In the genomic region with DNA sequence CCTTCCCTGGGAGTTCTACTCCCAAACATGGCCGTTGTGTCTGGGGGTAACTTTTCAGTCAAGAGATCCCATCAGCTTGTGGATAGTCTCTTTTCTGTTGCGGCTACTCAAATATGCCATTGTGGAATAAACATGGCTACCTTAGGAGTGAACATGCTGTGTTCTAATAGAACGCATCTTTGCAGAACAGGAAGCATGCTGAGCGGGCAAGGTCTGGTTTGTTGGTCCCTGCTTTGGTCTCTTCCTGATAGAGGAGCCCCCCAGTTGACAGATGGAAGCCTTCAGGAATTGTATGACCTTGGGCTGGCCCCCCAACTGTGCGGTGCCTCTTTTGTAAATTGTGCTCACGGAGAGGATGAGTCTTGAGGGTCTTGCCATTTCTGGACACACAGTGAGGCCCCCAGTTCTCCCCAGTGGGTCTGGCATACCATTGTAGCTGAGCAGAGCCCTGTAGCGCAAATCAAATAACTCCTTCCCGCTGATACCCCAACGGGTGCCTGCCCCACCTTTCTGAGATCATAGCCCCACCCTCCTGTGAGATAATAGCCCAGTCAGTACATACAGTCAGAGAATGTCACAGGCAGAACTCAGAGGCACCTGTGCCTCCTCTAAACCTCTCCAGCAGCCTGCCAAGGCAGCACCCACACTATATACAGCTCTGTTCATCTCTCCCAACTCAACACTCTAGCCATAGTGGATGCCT, we compare ENCODE assay signal across 12 mouse cellular contexts. TPM values are rescaled to one million over a fixed set of nuclear protein-coding genes. Genes with fewer than 3 reads are reported as not detected.
A peak's percentile ranks its signal among the peaks of the same experiment; 100 is the strongest.
DNase-seq lines count a peak whose midpoint lies in the region; ATAC-seq and TF ChIP-seq lines count a peak whose summit lies in the region.
"Had no signal": no experiment of that assay in that cellular context is flagged by ENCODE, and none has a peak within 500 bp of the region (broad histone marks: within the 10 kb centered on the region; RNA-seq: fewer than 3 reads in every experiment).

No protein-coding gene starts in this region.

- no peak overlapping the region; the same call in 1 of the 2 replicates for H3K27ac ChIP-seq in heart, embryonic 11.5 days (ENCODE audit: low read depth, low read length)
- no peak overlapping the region for H3K27ac ChIP-seq in heart, embryonic 12.5 days (ENCODE audit: poor library complexity, severe bottlenecking)
- peak overlapping the region; percentile 55 for H3K27ac ChIP-seq in MEL (ENCODE audit: control insufficient read depth, low read depth, low read length)
- no peak overlapping the region for H3K27ac ChIP-seq in intestine, postnatal 0 days (ENCODE audit: low read depth, low read length)
- H3K27ac ChIP-seq: layer of hippocampus, adult 2 months had no signal

- H3K27me3 ChIP-seq in heart, embryonic 11.5 days (ENCODE audit: control insufficient read depth, insufficient read depth, low read length) = no peaks in the 10 kb centered on the region; the same call in 1 of the 2 replicates
- H3K27me3 ChIP-seq in heart, embryonic 12.5 days (replicated peaks) = no peaks in the 10 kb centered on the region
- H3K27me3 ChIP-seq in MEL (ENCODE audit: control insufficient read depth in 1 of 2, insufficient read depth in 2 of 2, low read length in 2 of 2) = no peaks in the 10 kb centered on the region
- no peaks in the 10 kb centered on the region for H3K27me3 ChIP-seq in intestine, postnatal 0 days (replicated peaks; ENCODE audit: control insufficient read depth, insufficient read depth, low read length)

- H3K4me3 ChIP-seq in heart, embryonic 11.5 days (ENCODE audit: low read depth, low read length) = no peak overlapping the region
- H3K4me3 ChIP-seq in heart, embryonic 12.5 days = no peak overlapping the region
- H3K4me3 ChIP-seq in MEL (ENCODE audit: control insufficient read depth in 1 of 2, insufficient read depth in 1 of 2, low read depth in 2 of 2, low read length in 2 of 2) = no peak overlapping the region
- H3K4me3 ChIP-seq in intestine, postnatal 0 days (ENCODE audit: low read depth, low read length) = no peak overlapping the region
- H3K4me3 ChIP-seq: layer of hippocampus, adult 2 months; myocyte had no signal

- no peaks in the 10 kb centered on the region for H3K9me3 ChIP-seq in heart, embryonic 11.5 days (replicated peaks; ENCODE audit: control insufficient read depth, low read length)
- H3K9me3 ChIP-seq in heart, embryonic 12.5 days (replicated peaks) = no peaks in the 10 kb centered on the region
- no peaks in the 10 kb centered on the region for H3K9me3 ChIP-seq in MEL (replicated peaks; ENCODE audit: insufficient read depth, low read length)
- no peaks in the 10 kb centered on the region for H3K9me3 ChIP-seq in intestine, postnatal 0 days (ENCODE audit: control insufficient read depth)

- TF ChIP-seq RAD21 in MEL (IDR thresholded peaks at IDR 0.05; ENCODE audit: low read depth, low read length) = no peak

- no peak for TF ChIP-seq CTCF in MEL (IDR thresholded peaks at IDR 0.05 in 2 of 3, conservative IDR thresholded peaks at IDR 0.05 in 1 of 3; ENCODE audit: control insufficient read depth in 1 of 3, insufficient read depth in 1 of 3, low read depth in 2 of 3, low read length in 3 of 3, poor library complexity in 1 of 3, severe bottlenecking in 1 of 3)
- TF ChIP-seq CTCF in intestine, postnatal 0 days (IDR thresholded peaks at IDR 0.05; ENCODE audit: low read depth) = no peak

- no peaks in the 10 kb centered on the region for H3K36me3 ChIP-seq in heart, embryonic 11.5 days (ENCODE audit: control insufficient read depth, insufficient read depth, low read length)
- H3K36me3 ChIP-seq in heart, embryonic 12.5 days = no peaks in the 10 kb centered on the region
- H3K36me3 ChIP-seq in MEL (ENCODE audit: control insufficient read depth in 1 of 2, insufficient read depth in 2 of 2, low read length in 2 of 2) = peaks cover 0 to 49% of the 10 kb centered on the region in 2 experiments; a peak in 2 of 4 replicates
- no peaks in the 10 kb centered on the region for H3K36me3 ChIP-seq in intestine, postnatal 0 days (ENCODE audit: control insufficient read depth, insufficient read depth)

- no peak for ATAC-seq in heart, embryonic 11.5 days (replicated peaks; ENCODE audit: insufficient number of reproducible peaks, low FRiP score, low TSS enrichment)
- ATAC-seq in heart, embryonic 12.5 days (ENCODE audit: insufficient number of reproducible peaks, low FRiP score) = no peak
- ATAC-seq in intestine, postnatal 0 days = peak; percentile 62; the same call in 1 of the 2 replicates
- ATAC-seq in megakaryocyte-erythroid progenitor cell, adult 5-6 weeks (replicated peaks; ENCODE audit: low FRiP score, low TSS enrichment, poor library complexity, severe bottlenecking) = peak; percentile 45
- ATAC-seq in megakaryocyte, adult 5-6 weeks (ENCODE audit: poor library complexity, severe bottlenecking) = no peak
- no peak for ATAC-seq in activated CD4-positive, CD25-positive, alpha-beta regulatory T cell, adult 4 months

- H3K79me2 ChIP-seq in MEL (ENCODE audit: control insufficient read depth, insufficient read depth, low read length, poor library complexity) = peaks cover 21% of the 10 kb centered on the region

- H3K4me1 ChIP-seq in heart, embryonic 11.5 days (ENCODE audit: control insufficient read depth, insufficient read depth, low read length) = peaks cover 56% of the 10 kb centered on the region
- H3K4me1 ChIP-seq in heart, embryonic 12.5 days (replicated peaks) = peaks cover 83% of the 10 kb centered on the region
- H3K4me1 ChIP-seq in MEL (ENCODE audit: control insufficient read depth in 1 of 2, insufficient read depth in 2 of 2, low read length in 2 of 2) = peaks cover 51 to 72% of the 10 kb centered on the region in 2 experiments
- peaks cover 6% of the 10 kb centered on the region; the same call in 1 of the 2 replicates for H3K4me1 ChIP-seq in intestine, postnatal 0 days (replicated peaks; ENCODE audit: control insufficient read depth, insufficient read depth, low read length)

- DNase-seq in MEL (ENCODE audit: low read depth, low spot score) = peak; percentile 78
- no peak for DNase-seq in adrenal gland, adult 2 months
- DNase-seq: heart, postnatal 36 days; kidney, adult 11 months had no signal

- TF ChIP-seq POLR2A in MEL (IDR thresholded peaks at IDR 0.05; ENCODE audit: control insufficient read depth in 1 of 2, insufficient read depth in 1 of 2, low read depth in 1 of 2, low read length in 2 of 2, poor library complexity in 1 of 2) = peak in 1 of 2 experiments; percentile 60; a peak in 1 of 4 replicates

- TF ChIP-seq EP300 in MEL (IDR thresholded peaks at IDR 0.05; ENCODE audit: low read depth in 1 of 2, low read length in 2 of 2) = peak; percentile 30 to 70; a peak in 3 of 4 replicates

- WGBS in heart, embryonic 11.5 days (ENCODE audit: insufficient replicate concordance) = 78% methylated on average over 9 of the region's 9 CpGs
- WGBS in heart, embryonic 12.5 days = 78% methylated on average over 9 of the region's 9 CpGs
- WGBS in intestine, postnatal 0 days = 62% methylated on average over 9 of the region's 9 CpGs

- no peak overlapping the region for H3K9ac ChIP-seq in heart, embryonic 11.5 days (ENCODE audit: low read depth, low read length)
- no peak overlapping the region for H3K9ac ChIP-seq in heart, embryonic 12.5 days
- peak overlapping the region; percentile 11; the same call in 1 of the 2 replicates for H3K9ac ChIP-seq in MEL (ENCODE audit: control insufficient read depth, low read depth, low read length, poor library complexity, severe bottlenecking)
- H3K9ac ChIP-seq in intestine, postnatal 0 days (ENCODE audit: low read depth, low read length) = no peak overlapping the region

- peak overlapping the region; percentile 9; the same call in 1 of the 2 replicates for H3K4me2 ChIP-seq in heart, embryonic 11.5 days
- H3K4me2 ChIP-seq in heart, embryonic 12.5 days = no peak overlapping the region
- H3K4me2 ChIP-seq in intestine, postnatal 0 days (replicated peaks; ENCODE audit: low read depth) = peak overlapping the region; percentile 6; the same call in 1 of the 2 replicates

TF ChIP-seq in MEL, 35 proteins besides CTCF, POLR2A, EP300 and RAD21 (continues in another document):
- TF ChIP-seq ETS1 (IDR thresholded peaks at IDR 0.05; ENCODE audit: low read depth, low read length) (peak; percentile 78), TCF12 (IDR thresholded peaks at IDR 0.05; ENCODE audit: low read depth, low read length) (peak; percentile 40; the same call in 1 of the 2 replicates), MAFK (IDR thresholded peaks at IDR 0.05; ENCODE audit: borderline replicate concordance, low read depth, low read length) (no peak), MAZ (IDR thresholded peaks at IDR 0.05; ENCODE audit: low read depth, low read length) (peak; percentile 87), NELFE (IDR thresholded peaks at IDR 0.05; ENCODE audit: low read depth, low read length) (peak; percentile 25), SMC3 (IDR thresholded peaks at IDR 0.05; ENCODE audit: low read depth, low read length) (no peak), MYC (IDR thresholded peaks at IDR 0.05; ENCODE audit: low read depth, low read length) (no peak), ZMIZ1 (IDR thresholded peaks at IDR 0.05; ENCODE audit: low read depth, low read length) (peak; percentile 54; the same call in 1 of the 2 replicates), USF2 (IDR thresholded peaks at IDR 0.05; ENCODE audit: borderline replicate concordance in 1 of 2, insufficient read depth in 1 of 2, low read depth in 1 of 2, low read length in 2 of 2) (no peak), ZC3H11A (IDR thresholded peaks at IDR 0.05; ENCODE audit: low read depth, low read length) (no peak), JUND (IDR thresholded peaks at IDR 0.05; ENCODE audit: low read depth, low read length) (no peak), NRF1 (IDR thresholded peaks at IDR 0.05; ENCODE audit: insufficient read depth, low read depth, low read length, poor library complexity, severe bottlenecking) (peak; percentile 3; the same call in 1 of the 2 replicates)

RNA-seq across cellular contexts. Expression of gene Galnt10, which starts 12.3 kb away (rescaled TPM):
- polyA plus RNA-seq in heart, embryonic 11.5 days (2014; fragmentation: Nextera tagmentation; extraction: Ambion mirVana) = 7.1 and 10.6 TPM in 2 replicates
- polyA plus RNA-seq in heart, embryonic 12.5 days (2016; fragmentation: Nextera tagmentation; extraction: Ambion mirVana) = 15.9 and 16.5 TPM in 2 replicates
- total RNA-seq in MEL (2012; rRNA removed) = 23.5 and 27.4 TPM in 2 replicates
- polyA plus RNA-seq in MEL (2012; ENCODE audit: insufficient read depth in 1 of 2, insufficient read length in 2 of 2, low read depth in 1 of 2, low replicate concordance in 2 of 2, missing spikeins in 1 of 2) = 10 to 100 TPM in 1 of 2 experiments, not detected in 1; 26.7 TPM
- 19.8 and 22.5 TPM in 2 replicates for polyA plus RNA-seq in intestine, postnatal 0 days (2015; fragmentation: Nextera tagmentation; extraction: Ambion mirVana)
- total RNA-seq in megakaryocyte-erythroid progenitor cell, adult 5-6 weeks (2014; fragmentation: Nextera tagmentation) = 12.3 and 15.4 TPM in 2 replicates
- 11.1 and 14.3 TPM in 2 replicates for total RNA-seq in megakaryocyte-erythroid progenitor cell, adult 5-6 weeks (2017)
- 14.6 and 16.6 TPM in 2 replicates for total RNA-seq in megakaryocyte, adult 5-6 weeks (2015)
- 22.2 and 28.7 TPM in 2 replicates for total RNA-seq in megakaryocyte, adult 5-6 weeks (2017)
- total RNA-seq in adrenal gland, adult 2 months (2021) = 10 to 100 TPM; 50.2 to 54.5 TPM
- 23.7 and 33.8 TPM in 2 replicates for polyA plus RNA-seq in adrenal gland, adult 2 months (2012; rRNA removed)
- 1 to 10 TPM; 4.1 to 7.6 TPM for polyA plus RNA-seq in activated CD4-positive, CD25-positive, alpha-beta regulatory T cell, adult 4 months (2017; shearing (Covaris generic))

Comparison
In these comparisons a context has a peak if more than half of its experiments do, and no peak if none do; other contexts are left out.
1. ATAC-seq: peak in intestine, postnatal 0 days (single experiment) and megakaryocyte-erythroid progenitor cell, adult 5-6 weeks (single experiment); none in heart, embryonic 11.5 days (single experiment), heart, embryonic 12.5 days (single experiment), megakaryocyte, adult 5-6 weeks (single experiment) and activated CD4-positive, CD25-positive, alpha-beta regulatory T cell, adult 4 months (single experiment).